Mouse (Mus musculus) induced T-regulatory cell, adult 2 months (primary cell): ENCODE results near the gene Nphp1.

Experiments
- DNase-seq: peaks from one replicate; pipeline ENCODE4 v3.0.0-alpha.2; 2012; ENCODE audit warnings: low read depth

Nphp1 gene

GRCm38 (mm10) chr2:127749376-127749775, 39.3 kb downstream of the Nphp1 start:
- no peak for DNase-seq

- no peak for DNase-seq
Measured at GRCm38 (mm10) chr2:127748316-127748715, 40.4 kb downstream of the Nphp1 start.

GRCm38 (mm10) chr2:127742637-127743036, 46.1 kb downstream of the Nphp1 start:
- DNase-seq: no peak

GRCm38 (mm10) chr2:127740756-127741519, 47.8 kb downstream of the Nphp1 start:
- no peak for DNase-seq

GRCm38 (mm10) chr2:127737885-127738284, 50.8 kb downstream of the Nphp1 start:
- no peak for DNase-seq

DNA sequence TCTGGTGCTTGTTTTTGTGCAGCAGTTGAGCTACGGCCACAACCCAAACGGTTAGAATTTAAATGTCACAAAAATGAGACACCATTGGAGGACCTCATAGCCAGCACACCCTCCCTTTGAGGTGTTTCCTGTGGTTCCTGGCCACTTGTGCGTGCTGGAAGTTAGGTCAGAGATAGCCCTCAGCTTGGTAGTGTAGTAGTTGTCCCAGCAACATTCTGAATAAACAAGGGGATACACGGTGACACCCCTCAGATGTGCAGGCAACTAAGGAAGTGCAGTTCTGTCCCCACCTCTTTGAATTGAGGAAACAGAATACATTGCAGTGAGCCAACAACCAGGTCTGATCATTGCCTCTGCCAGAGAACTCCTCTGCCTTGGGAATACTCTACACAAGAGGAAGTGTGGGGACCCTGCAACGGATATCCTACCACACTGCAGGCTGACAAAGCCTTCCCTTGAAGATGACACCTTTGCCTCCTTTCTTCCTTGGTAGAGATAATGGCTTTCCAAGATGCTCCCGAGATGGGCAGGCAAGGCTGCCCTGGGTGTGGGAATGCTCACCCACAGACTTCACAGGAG, 52.0 kb downstream of the Nphp1 start:
- no peak for DNase-seq

- DNase-seq: no peak
Measured at GRCm38 (mm10) chr2:127735512-127736145, 53.1 kb downstream of the Nphp1 start.

DNA sequence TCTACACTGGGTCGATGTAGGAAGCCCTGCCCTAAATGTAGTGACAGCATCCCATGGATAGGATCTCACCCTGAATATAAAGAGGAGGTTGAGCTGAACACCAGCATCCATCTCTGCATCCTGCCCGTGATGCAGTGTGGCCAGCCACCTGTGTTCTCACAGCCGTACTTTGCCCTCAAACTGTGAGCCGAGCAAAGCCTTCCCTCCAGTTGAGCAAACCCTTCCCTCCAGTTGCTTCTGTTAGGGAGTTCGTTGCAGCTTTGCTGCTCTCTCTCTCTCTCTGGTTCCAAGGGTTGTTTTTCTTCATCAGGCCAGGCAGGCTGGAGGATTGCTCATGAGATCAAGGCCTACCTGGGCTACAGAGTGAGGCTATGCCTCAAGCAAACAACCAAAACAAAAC, 53.8 kb downstream of the Nphp1 start:
- DNase-seq: no peak

DNA sequence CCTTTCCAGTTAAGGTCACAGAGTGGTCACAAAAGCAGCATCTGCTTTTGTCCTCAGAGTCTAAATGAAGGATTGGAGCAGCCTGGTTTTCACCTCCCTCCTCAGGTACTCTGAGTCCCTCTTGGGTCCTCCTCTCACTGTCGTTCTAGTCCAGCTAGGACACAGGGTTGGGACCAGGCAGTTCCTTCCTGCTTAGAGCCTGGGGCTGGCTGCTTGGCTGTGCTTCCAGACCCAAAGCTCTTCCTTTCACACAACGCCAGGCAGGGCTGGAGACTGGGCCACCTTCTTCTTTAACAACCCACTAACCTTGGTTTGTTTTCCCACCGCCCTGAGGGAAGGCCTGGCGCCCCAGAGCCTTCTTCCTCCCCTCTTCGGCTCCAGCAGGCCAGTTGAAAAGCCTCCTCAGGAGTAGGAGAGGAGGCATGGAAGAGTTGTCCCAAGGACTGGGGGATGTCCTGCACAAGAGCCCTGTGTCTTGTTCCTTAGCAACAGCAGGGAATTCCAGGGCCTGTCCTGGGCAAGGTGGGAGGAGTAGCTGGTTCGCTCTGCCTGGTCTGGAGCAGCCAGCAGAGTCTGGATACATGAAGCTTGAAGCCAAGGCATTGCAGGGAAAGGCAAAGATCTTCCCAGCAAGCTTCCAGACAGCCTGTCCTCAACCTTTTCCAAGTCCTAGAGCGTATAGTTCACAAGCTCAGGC, 58.2 kb downstream of the Nphp1 start:
- DNase-seq: no peak

GRCm38 (mm10) chr2:127729671-127730070, 59.0 kb downstream of the Nphp1 start, which contains the start of gene Mall:
Gene Mall (minus strand): TSS chr2:127729932.
- DNase-seq: no peak

- DNase-seq: no peak
Measured at GRCm38 (mm10) chr2:127728661-127729450, 59.8 kb downstream of the Nphp1 start.

GRCm38 (mm10) chr2:127728146-127728545, 60.6 kb downstream of the Nphp1 start:
- no peak for DNase-seq

DNA sequence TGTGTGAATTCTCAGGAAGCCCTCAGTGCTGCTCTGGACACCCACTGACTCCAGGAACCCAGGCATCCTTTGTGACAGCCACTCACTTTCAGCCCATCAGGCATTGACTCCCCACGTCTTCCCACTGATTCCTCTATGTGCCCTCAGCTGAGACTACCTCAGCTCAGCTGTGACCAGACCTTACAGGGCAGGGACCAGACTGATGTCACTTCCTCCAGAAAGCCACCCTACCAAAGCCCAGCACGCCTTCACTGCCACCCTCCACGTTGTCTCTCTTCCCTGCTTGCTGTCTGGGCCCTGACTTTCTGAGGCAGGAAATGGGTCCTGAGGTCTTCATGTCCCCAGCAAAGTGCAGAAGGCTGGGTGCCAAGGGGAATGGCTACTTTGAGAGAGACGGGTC, 65.5 kb downstream of the Nphp1 start:
- peak; percentile 3 for DNase-seq

GRCm38 (mm10) chr2:127722176-127722892, 66.4 kb downstream of the Nphp1 start:
- DNase-seq: peak; percentile 2

GRCm38 (mm10) chr2:127718839-127719468, 69.7 kb downstream of the Nphp1 start:
- DNase-seq: no peak

- no peak for DNase-seq
Measured at GRCm38 (mm10) chr2:127714726-127715125, 74.0 kb downstream of the Nphp1 start.

GRCm38 (mm10) chr2:127708792-127709191, 79.9 kb downstream of the Nphp1 start:
- no peak for DNase-seq

DNA sequence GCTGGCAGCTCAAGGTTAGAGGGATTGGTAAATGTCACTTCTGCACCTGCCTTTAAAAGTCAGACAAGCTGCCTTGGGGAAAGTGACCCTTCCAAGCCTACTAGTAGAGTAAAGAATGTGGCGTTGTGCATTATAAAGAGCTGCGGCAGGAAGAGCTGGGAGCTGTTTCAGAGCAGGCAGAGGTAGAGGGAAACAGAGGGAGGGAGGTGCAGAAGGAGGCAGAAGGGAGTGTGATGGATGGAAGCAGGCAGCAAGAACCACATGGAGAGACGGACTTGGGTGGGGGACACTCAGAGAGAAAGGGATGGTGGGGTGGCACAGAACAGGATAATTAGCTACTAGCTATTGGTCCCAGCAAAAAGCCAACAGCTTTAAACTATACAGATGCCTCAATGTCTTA, 80.6 kb downstream of the Nphp1 start:
- no peak for DNase-seq

DNA sequence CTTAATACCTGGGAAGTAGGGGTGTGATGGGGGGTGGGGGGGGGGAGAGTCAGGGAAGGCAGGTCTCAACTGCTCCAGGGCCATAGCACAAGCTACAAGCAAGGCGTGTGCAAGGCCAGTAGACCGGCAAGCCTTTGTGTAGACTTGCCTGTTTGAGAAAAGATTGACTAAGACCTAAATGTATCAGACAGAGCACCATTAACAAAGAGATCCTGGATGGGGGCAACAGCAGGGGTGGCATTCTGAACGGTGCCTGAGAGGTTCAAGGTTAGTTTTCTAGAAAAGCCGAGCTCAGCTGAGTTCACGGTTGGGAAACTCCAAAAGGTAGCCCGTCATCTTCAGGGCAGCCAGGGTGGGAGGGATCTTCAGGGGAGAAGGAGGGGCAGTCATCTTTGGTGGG, 83.4 kb downstream of the Nphp1 start:
- no peak for DNase-seq
